ENCODE assay signal across 14 mouse cellular contexts in genomic region chr11:95571755-95572154, GRCm38 (mm10). TPM values are rescaled to one million over a fixed set of nuclear protein-coding genes. Genes with fewer than 3 reads are reported as not detected.
DNase-seq lines count a peak whose midpoint lies in the region; ATAC-seq and TF ChIP-seq lines count a peak whose summit lies in the region.
"Had no signal": no experiment of that assay in that cellular context is flagged by ENCODE, and none has a peak within 500 bp of the region (broad histone marks: within the 10 kb centered on the region; RNA-seq: fewer than 3 reads in every experiment).

No protein-coding gene starts in this region.

- peak; percentile 74 for DNase-seq in lung, embryonic 14.5 days
- no peak for DNase-seq in lung, postnatal 36 days
- peak; percentile 26 for DNase-seq in neural tube, embryonic 10.5 days (ENCODE audit: extremely low spot score, low spot score)
- DNase-seq in spleen, postnatal 4 days (ENCODE audit: low spot score in 2 of 2): no peak
- no peak for DNase-seq in ovary, postnatal 36 days (ENCODE audit: low spot score)
- DNase-seq: adrenal gland, postnatal 10 days; cerebellum, adult 8-10 months; heart, adult 18-20 months; thymus, postnatal 4 days had no signal

- peaks cover 11% of the 10 kb centered on the region; the same call in 1 of the 2 replicates for H3K27me3 ChIP-seq in forebrain, embryonic 13.5 days
- no peaks in the 10 kb centered on the region for H3K27me3 ChIP-seq in forebrain, embryonic 15.5 days
- H3K27me3 ChIP-seq in lung, embryonic 14.5 days (ENCODE audit: insufficient read depth, low read length): no peaks in the 10 kb centered on the region
- 0 out of 2 replicates have a peak, but pooled peaks cover 3% of the 10 kb centered on the region for H3K27me3 ChIP-seq in embryonic facial prominence, embryonic 15.5 days

- peaks cover 25% of the 10 kb centered on the region for H3K4me1 ChIP-seq in forebrain, embryonic 13.5 days
- H3K4me1 ChIP-seq in forebrain, embryonic 15.5 days: peaks cover 18% of the 10 kb centered on the region
- H3K4me1 ChIP-seq in lung, embryonic 14.5 days (ENCODE audit: insufficient read depth): peaks cover 39% of the 10 kb centered on the region
- peaks cover 85% of the 10 kb centered on the region for H3K4me1 ChIP-seq in embryonic facial prominence, embryonic 15.5 days

- 29% methylated on average over 9 of the region's 9 CpGs for WGBS in forebrain, embryonic 13.5 days
- WGBS in forebrain, embryonic 15.5 days: 19% methylated on average over 9 of the region's 9 CpGs
- 13% methylated on average over 9 of the region's 9 CpGs for WGBS in lung, embryonic 14.5 days
- WGBS in embryonic facial prominence, embryonic 15.5 days: 18% methylated on average over 9 of the region's 9 CpGs

- no peak overlapping the region for H3K4me2 ChIP-seq in forebrain, embryonic 13.5 days
- H3K4me2 ChIP-seq in forebrain, embryonic 15.5 days (replicated peaks): no peak overlapping the region
- H3K4me2 ChIP-seq in lung, embryonic 14.5 days: no peak overlapping the region
- H3K4me2 ChIP-seq in embryonic facial prominence, embryonic 15.5 days (replicated peaks): no peak overlapping the region
- H3K4me2 ChIP-seq: hindbrain, embryonic 15.5 days; midbrain, embryonic 12.5 days had no signal

- no peak for ATAC-seq in forebrain, embryonic 13.5 days
- no peak for ATAC-seq in forebrain, embryonic 15.5 days (replicated peaks)
- 0 out of 2 replicates have a peak, but pooled peaks have one; percentile 29 for ATAC-seq in lung, embryonic 14.5 days (ENCODE audit: insufficient read depth)
- 0 out of 2 replicates have a peak, but pooled peaks have one; percentile 9 for ATAC-seq in embryonic facial prominence, embryonic 15.5 days (ENCODE audit: insufficient number of reproducible peaks, low FRiP score, low TSS enrichment, low read depth)

- peak; percentile 16; the same call in 1 of the 2 replicates for TF ChIP-seq CTCF in lung, embryonic 14.5 days (IDR thresholded peaks at IDR 0.05; ENCODE audit: low read depth)

- no peak overlapping the region for H3K4me3 ChIP-seq in forebrain, embryonic 13.5 days
- no peak overlapping the region for H3K4me3 ChIP-seq in forebrain, embryonic 15.5 days
- H3K4me3 ChIP-seq in lung, embryonic 14.5 days (ENCODE audit: low read depth, low read length): no peak overlapping the region
- no peak overlapping the region for H3K4me3 ChIP-seq in embryonic facial prominence, embryonic 15.5 days (replicated peaks)
- H3K4me3 ChIP-seq: hindbrain, embryonic 15.5 days; midbrain, embryonic 12.5 days had no signal

- 0 out of 2 replicates have a peak overlapping the region, but pooled peaks have one; percentile 8 for H3K9ac ChIP-seq in forebrain, embryonic 13.5 days
- H3K9ac ChIP-seq in forebrain, embryonic 15.5 days (replicated peaks): no peak overlapping the region
- H3K9ac ChIP-seq in lung, embryonic 14.5 days: no peak overlapping the region
- no peak overlapping the region for H3K9ac ChIP-seq in embryonic facial prominence, embryonic 15.5 days
- H3K9ac ChIP-seq: hindbrain, embryonic 15.5 days; midbrain, embryonic 12.5 days had no signal

- no peak overlapping the region for H3K27ac ChIP-seq in forebrain, embryonic 13.5 days
- H3K27ac ChIP-seq in forebrain, embryonic 15.5 days (replicated peaks): no peak overlapping the region
- no peak overlapping the region for H3K27ac ChIP-seq in lung, embryonic 14.5 days (ENCODE audit: low read depth)
- 0 out of 2 replicates have a peak overlapping the region, but pooled peaks have one; percentile 25 for H3K27ac ChIP-seq in embryonic facial prominence, embryonic 15.5 days (replicated peaks)
- H3K27ac ChIP-seq: hindbrain, embryonic 15.5 days; midbrain, embryonic 12.5 days had no signal

- H3K9me3 ChIP-seq in forebrain, embryonic 13.5 days (replicated peaks): no peaks in the 10 kb centered on the region
- H3K9me3 ChIP-seq in forebrain, embryonic 15.5 days: no peaks in the 10 kb centered on the region
- H3K9me3 ChIP-seq in lung, embryonic 14.5 days (ENCODE audit: low read depth, low read length): no peaks in the 10 kb centered on the region
- no peaks in the 10 kb centered on the region for H3K9me3 ChIP-seq in embryonic facial prominence, embryonic 15.5 days (replicated peaks)
- H3K9me3 ChIP-seq: hindbrain, embryonic 15.5 days; midbrain, embryonic 12.5 days had no signal

- no peaks in the 10 kb centered on the region for H3K36me3 ChIP-seq in forebrain, embryonic 13.5 days (ENCODE audit: poor library complexity, severe bottlenecking)
- H3K36me3 ChIP-seq in forebrain, embryonic 15.5 days: no peaks in the 10 kb centered on the region
- H3K36me3 ChIP-seq in lung, embryonic 14.5 days (ENCODE audit: insufficient read depth): no peaks in the 10 kb centered on the region
- no peaks in the 10 kb centered on the region for H3K36me3 ChIP-seq in embryonic facial prominence, embryonic 15.5 days
- H3K36me3 ChIP-seq: hindbrain, embryonic 15.5 days had no signal

RNA-seq across cellular contexts. Expression of gene Ngfr, which starts 15.8 kb away (rescaled TPM):
- polyA plus RNA-seq in forebrain, embryonic 13.5 days (2015; fragmentation: Nextera tagmentation; extraction: Ambion mirVana): 6.3 and 7.5 TPM in 2 replicates
- polyA plus RNA-seq in forebrain, embryonic 15.5 days (2015; fragmentation: Nextera tagmentation; extraction: Ambion mirVana): 6.1 and 7.9 TPM in 2 replicates
- 5.0 and 5.9 TPM in 2 replicates for polyA plus RNA-seq in lung, embryonic 14.5 days (2014; fragmentation: Nextera tagmentation; extraction: Ambion mirVana)
- polyA plus RNA-seq in embryonic facial prominence, embryonic 15.5 days (2015; fragmentation: Nextera tagmentation; extraction: Ambion mirVana): 48.1 and 48.8 TPM in 2 replicates

RNA-seq across cellular contexts. Expression of gene Nxph3, which starts 57.4 kb away (rescaled TPM):
- polyA plus RNA-seq in forebrain, embryonic 13.5 days (2015; fragmentation: Nextera tagmentation; extraction: Ambion mirVana): 1.8 and 2.2 TPM in 2 replicates
- polyA plus RNA-seq in forebrain, embryonic 15.5 days (2015; fragmentation: Nextera tagmentation; extraction: Ambion mirVana): 6.3 and 6.9 TPM in 2 replicates
- 0.18 and 0.28 TPM in 2 replicates for polyA plus RNA-seq in lung, embryonic 14.5 days (2014; fragmentation: Nextera tagmentation; extraction: Ambion mirVana)
- 1.2 and 1.8 TPM in 2 replicates for polyA plus RNA-seq in embryonic facial prominence, embryonic 15.5 days (2015; fragmentation: Nextera tagmentation; extraction: Ambion mirVana)

Comparison
In these comparisons a context has a peak if more than half of its experiments do, and no peak if none do; other contexts are left out.
1. DNase-seq: peak in lung, embryonic 14.5 days (single experiment) and neural tube, embryonic 10.5 days (single experiment); none in lung, postnatal 36 days (single experiment), spleen, postnatal 4 days (0 of 2) and ovary, postnatal 36 days (single experiment).
2. ATAC-seq: peak in lung, embryonic 14.5 days (single experiment) and embryonic facial prominence, embryonic 15.5 days (single experiment); none in forebrain, embryonic 13.5 days (single experiment) and forebrain, embryonic 15.5 days (single experiment).